9 mouse cellular contexts compared by ENCODE assay signal in the genomic region with DNA sequence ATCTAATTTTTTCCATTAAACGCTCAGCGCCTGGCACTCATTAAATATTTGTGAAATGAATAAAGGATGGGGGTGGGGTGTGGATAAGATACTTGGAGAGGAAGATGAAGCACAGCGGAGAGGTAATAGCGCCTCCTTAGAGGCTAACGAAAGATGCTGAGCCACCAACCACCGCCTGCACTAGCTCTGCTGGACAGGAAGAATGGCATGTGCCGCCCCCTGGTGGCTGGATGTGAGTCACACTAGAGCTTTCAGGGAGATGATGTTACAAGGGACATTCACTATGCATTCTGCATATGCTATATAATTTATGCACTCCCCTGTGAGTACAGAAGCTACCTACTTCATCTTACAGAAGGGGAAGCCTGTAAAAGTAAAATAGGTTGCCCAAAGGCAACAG. TPM values are rescaled to one million over a fixed set of nuclear protein-coding genes. Genes with fewer than 3 reads are reported as not detected.
DNase-seq lines count a peak whose midpoint lies in the region; ATAC-seq lines count a peak whose summit lies in the region.
"Had no signal": no experiment of that assay in that cellular context is flagged by ENCODE, and none has a peak within 500 bp of the region (broad histone marks: within the 10 kb centered on the region; RNA-seq: fewer than 3 reads in every experiment).

No protein-coding gene starts in this region.

- no peak for ATAC-seq in hindbrain, embryonic 14.5 days (ENCODE audit: low FRiP score)
- no peak for ATAC-seq in hindbrain, embryonic 16.5 days
- no peak for ATAC-seq in embryonic facial prominence, embryonic 11.5 days (replicated peaks; ENCODE audit: insufficient number of reproducible peaks, low FRiP score, low TSS enrichment, low read depth)

- H3K27me3 ChIP-seq in hindbrain, embryonic 14.5 days (ENCODE audit: control insufficient read depth, insufficient read depth, low read length): no peaks in the 10 kb centered on the region
- H3K27me3 ChIP-seq in hindbrain, embryonic 16.5 days (replicated peaks; ENCODE audit: control insufficient read depth, insufficient read depth, low read length): no peaks in the 10 kb centered on the region
- H3K27me3 ChIP-seq in embryonic facial prominence, embryonic 11.5 days (ENCODE audit: control insufficient read depth, insufficient read depth, low read length): no peaks in the 10 kb centered on the region
- H3K27me3 ChIP-seq: embryonic facial prominence, embryonic 12.5 days had no signal

- no peaks in the 10 kb centered on the region for H3K36me3 ChIP-seq in hindbrain, embryonic 14.5 days (replicated peaks; ENCODE audit: control insufficient read depth, insufficient read depth)
- no peaks in the 10 kb centered on the region for H3K36me3 ChIP-seq in hindbrain, embryonic 16.5 days (ENCODE audit: control insufficient read depth, insufficient read depth, low read length)
- H3K36me3 ChIP-seq in embryonic facial prominence, embryonic 11.5 days (replicated peaks; ENCODE audit: control insufficient read depth, insufficient read depth, low read depth, low read length): no peaks in the 10 kb centered on the region
- H3K36me3 ChIP-seq: embryonic facial prominence, embryonic 12.5 days had no signal

- no peak overlapping the region for H3K27ac ChIP-seq in hindbrain, embryonic 14.5 days
- H3K27ac ChIP-seq in hindbrain, embryonic 16.5 days (ENCODE audit: low read depth, low read length): no peak overlapping the region
- no peak overlapping the region for H3K27ac ChIP-seq in embryonic facial prominence, embryonic 11.5 days (replicated peaks; ENCODE audit: low read depth, low read length)
- H3K27ac ChIP-seq: embryonic facial prominence, embryonic 12.5 days had no signal

- H3K9me3 ChIP-seq in hindbrain, embryonic 14.5 days (ENCODE audit: control insufficient read depth, low read length): no peaks in the 10 kb centered on the region
- H3K9me3 ChIP-seq in hindbrain, embryonic 16.5 days (ENCODE audit: control insufficient read depth, low read length): no peaks in the 10 kb centered on the region
- no peaks in the 10 kb centered on the region for H3K9me3 ChIP-seq in embryonic facial prominence, embryonic 11.5 days (replicated peaks; ENCODE audit: control insufficient read depth, low read length)
- H3K9me3 ChIP-seq: embryonic facial prominence, embryonic 12.5 days had no signal

- no peak overlapping the region for H3K4me2 ChIP-seq in hindbrain, embryonic 14.5 days (replicated peaks)
- H3K4me2 ChIP-seq in hindbrain, embryonic 16.5 days (ENCODE audit: low read length): no peak overlapping the region
- H3K4me2 ChIP-seq in embryonic facial prominence, embryonic 11.5 days (ENCODE audit: low read depth, low read length): no peak overlapping the region
- H3K4me2 ChIP-seq: embryonic facial prominence, embryonic 12.5 days had no signal

- 6% methylated on average over 7 of the region's 7 CpGs for WGBS in hindbrain, embryonic 14.5 days
- WGBS in hindbrain, embryonic 16.5 days: 7% methylated on average over 7 of the region's 7 CpGs
- 4% methylated on average over 7 of the region's 7 CpGs for WGBS in embryonic facial prominence, embryonic 11.5 days

- H3K4me1 ChIP-seq in hindbrain, embryonic 14.5 days (replicated peaks; ENCODE audit: control insufficient read depth, insufficient read depth, low read length): peaks cover 19% of the 10 kb centered on the region
- peaks cover 6% of the 10 kb centered on the region for H3K4me1 ChIP-seq in hindbrain, embryonic 16.5 days (ENCODE audit: control insufficient read depth, insufficient read depth, low read depth, low read length)
- H3K4me1 ChIP-seq in embryonic facial prominence, embryonic 11.5 days (ENCODE audit: control insufficient read depth, insufficient read depth, low read length): peaks cover 3% of the 10 kb centered on the region

- no peak overlapping the region for H3K4me3 ChIP-seq in hindbrain, embryonic 14.5 days (replicated peaks; ENCODE audit: low read length)
- no peak overlapping the region for H3K4me3 ChIP-seq in hindbrain, embryonic 16.5 days (ENCODE audit: low read length)
- no peak overlapping the region for H3K4me3 ChIP-seq in embryonic facial prominence, embryonic 11.5 days (ENCODE audit: low read depth, low read length)
- H3K4me3 ChIP-seq: embryonic facial prominence, embryonic 12.5 days had no signal

- no peak overlapping the region for H3K9ac ChIP-seq in hindbrain, embryonic 14.5 days
- no peak overlapping the region for H3K9ac ChIP-seq in hindbrain, embryonic 16.5 days (ENCODE audit: low read depth, low read length)
- H3K9ac ChIP-seq in embryonic facial prominence, embryonic 11.5 days (replicated peaks; ENCODE audit: low read length): no peak overlapping the region
- H3K9ac ChIP-seq: embryonic facial prominence, embryonic 12.5 days had no signal

- intact Hi-C loops in heart, postnatal 36 days (cut with DNase I): loop anchor here (1.0 kb wide), 1 partner anchor 32 kb away; no protein-coding TSS in a partner anchor
- intact Hi-C loops in left cerebral cortex, postnatal 14 days (cut with DNase I): no loop called here

- peak; percentile 71 for DNase-seq in hindbrain, embryonic 14.5 days (ENCODE audit: low spot score)
- DNase-seq in adrenal gland, postnatal 36 days: peak; percentile 94 to 97
- peak; percentile 86 for DNase-seq in embryonic facial prominence, embryonic 11.5 days (ENCODE audit: low spot score)
- peak; percentile 91 to 96 for DNase-seq in heart, postnatal 36 days
- DNase-seq in left cerebral cortex, postnatal 14 days (ENCODE audit: low spot score in 2 of 2): peak; percentile 86 to 89
- DNase-seq in natural killer cell, adult 2 months (ENCODE audit: low spot score in 2 of 2): peak; percentile 85 to 90
- peak; percentile 97 for DNase-seq in testis, postnatal 10 days (ENCODE audit: low spot score)

RNA-seq across cellular contexts. Expression of gene Camk2g, which starts 4.9 kb away (rescaled TPM):
- 166 and 197 TPM in 2 replicates for polyA plus RNA-seq in hindbrain, embryonic 14.5 days (2014; fragmentation: Nextera tagmentation; extraction: Ambion mirVana)
- polyA plus RNA-seq in hindbrain, embryonic 16.5 days (2015; fragmentation: Nextera tagmentation; extraction: Ambion mirVana): 214 and 241 TPM in 2 replicates
- total RNA-seq in adrenal gland, postnatal 36 days (2021): 10 to 100 TPM; 45.8 to 54.6 TPM
- 47.1 and 58.4 TPM in 2 replicates for polyA plus RNA-seq in embryonic facial prominence, embryonic 11.5 days (2014; fragmentation: Nextera tagmentation; extraction: Ambion mirVana)
- 10 to 100 TPM; 51.4 to 52.8 TPM for total RNA-seq in heart, postnatal 36 days (2021)
- total RNA-seq in left cerebral cortex, postnatal 14 days (2021): 100 to 1,000 TPM; 305 to 316 TPM

RNA-seq across cellular contexts. Expression of gene Plau, which starts 37.7 kb away (rescaled TPM):
- 0.27 and 0.34 TPM in 2 replicates for polyA plus RNA-seq in hindbrain, embryonic 14.5 days (2014; fragmentation: Nextera tagmentation; extraction: Ambion mirVana)
- polyA plus RNA-seq in hindbrain, embryonic 16.5 days (2015; fragmentation: Nextera tagmentation; extraction: Ambion mirVana): 0.17 and 0.56 TPM in 2 replicates
- 10 to 100 TPM; 33.9 to 59.2 TPM for total RNA-seq in adrenal gland, postnatal 36 days (2021)
- 0.83 and 1.0 TPM in 2 replicates for polyA plus RNA-seq in embryonic facial prominence, embryonic 11.5 days (2014; fragmentation: Nextera tagmentation; extraction: Ambion mirVana)
- total RNA-seq in heart, postnatal 36 days (2021): 1 to 10 TPM; 6.1 to 6.2 TPM
- total RNA-seq in left cerebral cortex, postnatal 14 days (2021): 1 to 10 TPM; 7.4 to 7.7 TPM

Comparison
In these comparisons a context has a peak if more than half of its experiments do, and no peak if none do; other contexts are left out.
1. RNA of gene Camk2g, which starts 4.9 kb away (total RNA-seq): 305 to 316 TPM in left cerebral cortex, postnatal 14 days; 45.8 to 54.6 TPM in adrenal gland, postnatal 36 days and 51.4 to 52.8 TPM in heart, postnatal 36 days; every median in the first group is over 4 times any median in the second.
2. RNA of gene Plau, which starts 37.7 kb away (total RNA-seq): 33.9 to 59.2 TPM in adrenal gland, postnatal 36 days; 7.4 to 7.7 TPM in left cerebral cortex, postnatal 14 days and 6.1 to 6.2 TPM in heart, postnatal 36 days; every median in the first group is over 4 times any median in the second.
3. Peak in every context shown above with its lines, with median percentiles within 50 percentile points of each other: DNase-seq.